Mouse (Mus musculus) kidney, adult 2 months (tissue): ENCODE measurements at regions not wholly inside any gene's neighbourhood (a gene's known extent, or its start where the extent isn't known, plus 50 kb on each side); places are given as distances from the start of the nearest gene placed in this dataset.

Source experiments
- CTCF ChIP-seq: fragments of 200-500 bp; conservative IDR thresholded peaks from 2 replicates; pipeline ENCODE4 v1.5.1; 2011; ENCODE audit warnings: low read depth, mild to moderate bottlenecking, control low read depth, low read length, moderate library complexity, mixed read lengths; ENCODE audit not compliant: insufficient read depth, insufficient read length
- POLR2A ChIP-seq: fragments of 200-500 bp; IDR thresholded peaks from one replicate; pipeline ENCODE4 v1.6.1; 2011; ENCODE audit warnings: low read depth, low read length, control low read depth

GRCm38 (mm10) chr11:48178943-48179342, 190.2 kb upstream of the Sgcd start:
- TF ChIP-seq POLR2A (no peak), CTCF (no peak)
